Mouse (Mus musculus) testis, adult 2 months (tissue): ENCODE data around the gene Agbl5. TPM values are rescaled to one million over a fixed set of nuclear protein-coding genes. Genes with fewer than 3 reads are reported as not detected.

ENCODE experiments used
- H3K27ac ChIP-seq: fragments of 200-500 bp; 2 replicates; pipeline ENCODE4 v1.5.1; 2012; ENCODE audit warnings: low read depth, low read length; ENCODE audit not compliant: control insufficient read depth, insufficient read depth
- H3K27me3 ChIP-seq: fragments of 200-500 bp; 2 replicates; pipeline ENCODE4 v1.6.1; 2012; ENCODE audit warnings: mild to moderate bottlenecking, low read length, moderate library complexity; ENCODE audit not compliant: control insufficient read depth, insufficient read depth
- H3K36me3 ChIP-seq: fragments of 200-500 bp; 2 replicates; pipeline ENCODE4 v1.6.1; 2012; ENCODE audit warnings: mild to moderate bottlenecking, low read length; ENCODE audit not compliant: control insufficient read depth, insufficient read depth
- H3K4me1 ChIP-seq: fragments of 200-500 bp; 2 replicates; pipeline ENCODE4 v1.6.1; 2012; ENCODE audit warnings: low read length; ENCODE audit not compliant: control insufficient read depth, insufficient read depth
- H3K4me3 ChIP-seq: fragments of 200-500 bp; 2 replicates; pipeline ENCODE4 v1.5.1; 2012; ENCODE audit warnings: low read depth, mild to moderate bottlenecking, low read length, moderate library complexity, mixed read lengths; ENCODE audit not compliant: control insufficient read depth
- CTCF ChIP-seq: fragments of 200-500 bp; IDR thresholded peaks from 2 replicates; pipeline ENCODE4 v1.5.1; 2012; ENCODE audit warnings: low read depth, mild to moderate bottlenecking, inconsistent platforms, low read length, moderate library complexity; ENCODE audit not compliant: control insufficient read depth, insufficient read depth, insufficient replicate concordance
- POLR2A ChIP-seq: fragments of 200-500 bp; IDR thresholded peaks from 2 replicates; pipeline ENCODE4 v1.6.1; 2012; ENCODE audit warnings: low read depth, mild to moderate bottlenecking, inconsistent platforms, low read length, moderate library complexity; ENCODE audit not compliant: control insufficient read depth
- polyA plus RNA-seq: library from polyadenylated mRNA; depleted of rRNA; stranded (reverse); fragments of >200 nt; gene quantifications from 2 replicates; pipeline ENCODE4 v1.2.3, GENCODE M21; 2012

Agbl5 gene
- polyA plus RNA-seq, 1 experiment = 489 TPM

- peaks cover 2% of the 10 kb centered on the region; the same call in 1 of the 2 replicates for H3K4me1 ChIP-seq
- no peaks in the 10 kb centered on the region for H3K27me3 ChIP-seq
- no peak overlapping the region for H3K27ac ChIP-seq
- no peak overlapping the region for H3K4me3 ChIP-seq
- TF ChIP-seq POLR2A (no peak), CTCF (no peak)
- no peaks in the 10 kb centered on the region for H3K36me3 ChIP-seq
These were observed 26.4 kb downstream of the Agbl5 start for GRCm38 (mm10) chr5:30914849-30915248.

DNA sequence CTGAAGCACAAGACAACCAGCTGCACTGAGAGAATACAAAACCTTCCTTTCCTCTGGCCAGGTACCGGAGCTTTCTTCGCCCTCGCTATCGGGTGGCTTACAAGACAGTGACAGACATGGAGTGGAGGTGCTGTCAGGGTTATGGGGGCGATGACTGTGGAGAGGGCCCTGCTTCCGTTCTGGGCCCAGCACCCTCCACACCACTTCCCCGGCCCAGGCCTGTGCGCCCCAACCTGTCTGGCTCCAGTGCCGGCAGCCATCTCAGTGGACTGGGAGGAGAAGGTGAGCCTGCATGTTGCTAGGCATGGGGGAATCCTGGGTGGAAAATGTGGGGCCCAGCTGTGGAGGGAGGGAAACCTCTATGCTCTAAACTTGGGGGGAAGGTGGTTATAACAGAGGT, 27.0 kb downstream of the Agbl5 start:
- Histone ChIP-seq H3K4me3 (no peak overlapping the region), H3K36me3 (no peaks in the 10 kb centered on the region), H3K4me1 (peaks cover 5% of the 10 kb centered on the region; the same call in 1 of the 2 replicates), H3K27ac (no peak overlapping the region; the same call in 1 of the 2 replicates), H3K27me3 (no peaks in the 10 kb centered on the region)
- no peak for TF ChIP-seq CTCF
- no peak for TF ChIP-seq POLR2A

DNA sequence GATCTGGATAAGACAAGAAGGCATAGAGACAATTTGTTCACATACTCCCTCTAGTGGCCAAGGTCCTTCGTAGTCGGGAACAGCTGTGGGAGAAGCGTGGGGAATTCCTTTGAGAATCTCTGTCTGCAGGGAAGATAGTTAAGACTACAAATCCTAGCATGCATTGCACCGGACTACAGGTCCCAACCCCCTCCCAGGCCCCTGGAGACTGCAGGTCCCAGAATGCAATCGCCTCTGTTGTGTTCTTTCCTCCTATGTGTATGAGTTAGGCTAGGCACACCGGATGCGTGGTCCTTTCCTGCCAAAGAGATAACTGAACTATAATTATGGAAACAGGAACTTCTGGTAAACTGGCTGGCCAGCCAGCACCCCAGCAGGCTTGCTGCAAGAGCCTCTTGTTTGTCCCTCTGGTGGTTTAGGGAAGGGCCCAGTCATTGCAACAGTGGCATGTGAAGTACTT, 27.5 kb downstream of the Agbl5 start:
- Histone ChIP-seq H3K4me1 (peaks cover 11% of the 10 kb centered on the region), H3K4me3 (no peak overlapping the region), H3K27ac (peak overlapping the region; percentile 9; the same call in 1 of the 2 replicates)

DNA sequence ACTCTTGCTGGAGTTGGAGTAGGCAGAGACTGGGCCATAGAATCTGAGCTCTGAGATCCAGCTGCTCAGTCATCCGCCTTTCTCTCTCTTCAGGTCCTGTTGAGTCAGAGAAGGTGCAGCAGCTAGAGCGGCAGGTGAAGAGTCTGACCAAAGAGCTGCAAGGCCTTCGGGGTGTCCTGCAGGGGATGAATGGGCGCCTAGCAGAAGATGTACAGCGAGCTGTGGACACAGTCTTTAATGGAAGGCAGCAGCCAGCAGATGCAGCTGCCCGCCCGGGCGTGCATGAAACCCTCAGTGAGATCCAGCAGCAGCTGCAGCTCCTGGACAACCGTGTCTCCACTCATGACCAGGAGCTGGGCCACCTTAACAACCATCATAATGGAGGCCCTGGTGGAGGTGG, 28.3 kb downstream of the Agbl5 start:
- Histone ChIP-seq H3K4me1 (peaks cover 16% of the 10 kb centered on the region), H3K27ac (no peak overlapping the region), H3K4me3 (no peak overlapping the region), H3K27me3 (no peaks in the 10 kb centered on the region), H3K36me3 (no peaks in the 10 kb centered on the region)
- TF ChIP-seq CTCF (no peak), POLR2A (no peak)

More for the DNA sequence above, 27.5 kb downstream of the Agbl5 start:
- Histone ChIP-seq H3K27me3 (no peaks in the 10 kb centered on the region), H3K36me3 (no peaks in the 10 kb centered on the region)
- no peak for TF ChIP-seq CTCF
- no peak for TF ChIP-seq POLR2A

GRCm38 (mm10) chr5:30917348-30917747, 28.9 kb downstream of the Agbl5 start:
- Histone ChIP-seq H3K27ac (no peak overlapping the region), H3K36me3 (no peaks in the 10 kb centered on the region), H3K4me1 (peaks cover 21% of the 10 kb centered on the region), H3K27me3 (no peaks in the 10 kb centered on the region), H3K4me3 (no peak overlapping the region)
- TF ChIP-seq POLR2A (no peak), CTCF (no peak)

DNA sequence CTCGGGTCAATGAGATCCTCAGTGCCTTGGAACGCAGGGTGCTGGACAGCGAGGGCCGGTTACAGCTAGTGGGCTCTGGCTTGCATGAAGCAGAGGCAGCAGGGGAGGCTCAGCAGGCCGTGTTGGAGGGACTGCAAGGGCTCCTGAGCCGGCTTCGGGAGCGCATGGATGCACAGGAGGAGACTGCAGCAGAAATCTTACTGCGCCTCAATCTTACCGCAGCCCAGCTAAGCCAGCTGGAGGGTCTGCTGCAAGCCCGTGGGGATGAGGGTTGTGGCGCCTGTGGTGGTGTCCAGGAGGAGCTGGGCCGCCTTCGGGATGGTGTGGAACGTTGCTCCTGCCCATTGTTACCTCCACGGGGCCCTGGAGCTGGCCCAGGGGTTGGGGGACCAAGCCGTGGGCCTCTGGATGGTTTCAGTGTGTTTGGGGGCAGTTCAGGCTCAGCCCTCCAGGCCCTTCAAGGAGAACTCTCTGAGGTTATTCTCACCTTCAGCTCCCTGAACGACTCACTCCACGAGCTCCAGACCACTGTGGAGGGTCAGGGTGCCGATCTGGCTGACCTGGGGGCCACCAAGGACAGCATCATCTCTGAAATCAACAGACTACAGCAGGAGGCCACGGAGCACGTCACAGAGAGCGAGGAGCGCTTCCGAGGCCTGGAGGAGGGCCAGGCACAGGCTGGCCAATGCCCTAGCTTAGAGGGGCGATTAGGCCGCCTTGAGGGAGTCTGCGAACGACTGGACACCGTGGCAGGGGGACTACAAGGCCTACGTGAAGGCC, 29.6 kb downstream of the Agbl5 start:
- TF ChIP-seq POLR2A (no peak), CTCF (no peak)
- Histone ChIP-seq H3K27ac (no peak overlapping the region), H3K27me3 (no peaks in the 10 kb centered on the region), H3K36me3 (no peaks in the 10 kb centered on the region), H3K4me3 (no peak overlapping the region), H3K4me1 (peaks cover 23% of the 10 kb centered on the region)

- no peaks in the 10 kb centered on the region for H3K36me3 ChIP-seq
- H3K27me3 ChIP-seq = no peaks in the 10 kb centered on the region
- H3K4me3 ChIP-seq = no peak overlapping the region
- TF ChIP-seq POLR2A = no peak
- no peak for TF ChIP-seq CTCF
- peaks cover 23% of the 10 kb centered on the region for H3K4me1 ChIP-seq
- no peak overlapping the region for H3K27ac ChIP-seq
These were observed 30.2 kb downstream of the Agbl5 start for GRCm38 (mm10) chr5:30918691-30919090.
